Mouse (Mus musculus): ENCODE results near the gene Myo1h.

Gene Myo1h

GRCm38 (mm10) chr5:114296693-114297631, 8.0 kb downstream of the Myo1h start:
- peak; percentile 53 for DNase-seq (ENCODE audit: low read depth)

DNA sequence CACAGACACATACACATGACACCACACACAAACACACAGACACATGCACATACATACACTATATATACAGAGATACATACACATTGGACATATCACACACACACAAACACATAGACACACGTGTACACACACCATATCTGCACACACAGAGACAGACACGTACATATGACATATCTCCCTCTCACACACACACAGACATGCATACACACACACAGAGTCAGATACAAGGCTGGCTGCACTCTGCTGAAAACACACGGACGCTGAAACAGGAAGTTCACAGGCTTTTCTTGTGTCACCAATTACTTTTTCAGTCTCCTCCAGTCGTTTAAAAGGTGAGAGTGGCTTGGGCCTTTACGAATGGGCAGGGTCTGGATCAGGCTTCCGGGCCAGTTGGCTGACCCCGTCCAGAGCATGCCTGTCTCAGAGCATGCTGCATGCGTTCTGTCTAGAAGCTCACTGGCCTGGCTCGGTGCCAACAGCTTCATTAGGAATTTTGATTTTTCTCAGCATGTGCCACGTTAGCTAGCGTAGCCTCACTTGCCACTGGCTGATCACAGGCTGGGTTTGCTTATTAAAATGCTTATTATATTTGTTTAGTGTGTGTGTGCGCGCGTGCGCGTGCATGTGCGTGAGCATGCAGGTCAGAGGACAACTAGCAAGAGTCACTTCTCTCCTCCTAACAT, 9.4 kb downstream of the Myo1h start:
- no peak for DNase-seq (ENCODE audit: low read depth)

DNA sequence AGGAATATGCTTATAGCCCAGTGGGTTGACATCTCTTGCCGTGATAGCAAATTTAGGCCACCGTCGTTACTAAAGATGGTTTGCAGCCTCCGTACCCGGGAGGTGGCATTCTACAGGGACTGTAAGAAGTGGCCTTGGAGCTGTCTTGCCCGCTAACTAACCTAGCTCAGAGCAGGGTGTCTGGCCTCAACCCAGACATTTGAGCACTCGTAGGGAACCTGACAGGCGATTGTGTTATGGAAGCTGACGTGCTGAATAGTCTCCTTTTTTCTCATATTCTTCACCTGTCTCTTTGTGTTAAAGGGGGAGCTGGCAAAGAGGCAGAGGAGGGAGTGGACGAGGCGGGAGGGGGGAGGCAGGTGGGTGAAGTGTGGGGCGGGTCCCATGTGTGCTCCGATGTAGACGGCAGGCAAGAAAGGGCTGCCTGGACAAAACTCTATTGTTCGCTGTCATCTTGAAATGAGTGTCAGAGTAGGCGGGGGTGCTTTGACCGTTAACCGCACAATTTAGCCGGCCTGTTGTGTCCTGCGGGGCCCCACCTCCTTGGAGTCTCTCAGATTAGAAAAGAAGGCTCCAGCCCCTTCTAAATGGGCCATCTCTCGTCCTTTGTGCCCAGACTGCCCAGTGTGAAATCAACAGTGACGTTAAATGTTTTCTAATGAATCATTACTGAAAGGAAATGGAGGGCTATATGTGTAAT, 10.3 kb downstream of the Myo1h start:
- no peak for DNase-seq (ENCODE audit: low read depth)

DNA sequence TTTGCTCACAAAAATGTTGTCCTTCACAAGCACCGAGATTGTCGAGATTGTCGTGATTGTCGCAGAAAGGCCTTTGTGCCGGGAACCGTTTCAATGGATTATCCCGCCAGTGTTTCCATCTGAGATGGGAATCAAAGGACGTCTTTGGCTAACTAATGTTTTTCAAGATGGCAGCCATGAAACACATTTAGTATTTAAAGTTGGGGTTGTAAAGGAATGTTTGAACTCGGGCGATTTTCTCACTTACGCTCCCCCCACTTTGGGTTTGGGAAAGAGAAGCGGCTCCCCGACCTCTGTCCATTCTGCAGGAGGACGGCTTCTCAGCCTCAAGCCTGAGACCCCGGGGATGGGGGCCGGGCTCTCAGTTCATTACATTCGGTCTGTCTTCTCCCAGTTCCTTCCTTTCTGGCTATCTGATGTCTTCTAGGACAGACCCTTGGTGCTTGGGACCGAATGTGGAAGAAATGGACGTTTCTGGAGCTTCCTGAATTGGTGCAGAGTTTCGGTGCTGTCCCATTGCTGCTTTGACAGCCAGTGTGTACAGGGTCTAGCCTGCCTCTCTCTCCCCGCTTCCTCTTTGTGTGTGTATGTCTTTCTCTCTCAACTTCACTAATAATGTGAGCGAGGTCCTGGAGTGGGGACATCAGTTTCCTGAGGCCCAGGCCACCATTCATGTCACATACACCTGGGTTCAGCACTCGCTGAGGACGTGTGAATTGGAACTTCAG, 11.1 kb downstream of the Myo1h start:
- no peak for DNase-seq (ENCODE audit: low read depth)

GRCm38 (mm10) chr5:114303166-114303565, 14.2 kb downstream of the Myo1h start:
- DNase-seq (ENCODE audit: low read depth), result no peak

DNA sequence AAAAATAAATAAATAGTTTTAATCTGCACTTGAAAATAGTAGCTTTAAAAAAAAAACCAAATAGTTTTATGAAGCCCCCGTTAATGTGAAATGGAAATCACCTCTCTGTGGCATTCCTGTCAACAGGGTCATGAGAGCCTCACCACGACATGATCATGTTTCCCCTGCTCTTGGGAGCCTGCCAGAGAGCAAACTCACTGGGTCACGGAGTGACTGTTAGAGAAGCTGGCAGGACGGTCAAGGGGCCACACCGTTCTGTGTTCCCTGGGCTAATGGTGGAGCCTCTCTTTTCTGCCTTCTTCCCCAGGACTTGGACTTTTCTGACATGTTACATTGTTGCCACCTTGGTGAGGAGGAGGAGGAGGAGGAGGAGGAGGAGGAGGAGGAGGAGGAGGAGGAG, 17.5 kb downstream of the Myo1h start:
- DNase-seq (ENCODE audit: low read depth), result no peak

DNA sequence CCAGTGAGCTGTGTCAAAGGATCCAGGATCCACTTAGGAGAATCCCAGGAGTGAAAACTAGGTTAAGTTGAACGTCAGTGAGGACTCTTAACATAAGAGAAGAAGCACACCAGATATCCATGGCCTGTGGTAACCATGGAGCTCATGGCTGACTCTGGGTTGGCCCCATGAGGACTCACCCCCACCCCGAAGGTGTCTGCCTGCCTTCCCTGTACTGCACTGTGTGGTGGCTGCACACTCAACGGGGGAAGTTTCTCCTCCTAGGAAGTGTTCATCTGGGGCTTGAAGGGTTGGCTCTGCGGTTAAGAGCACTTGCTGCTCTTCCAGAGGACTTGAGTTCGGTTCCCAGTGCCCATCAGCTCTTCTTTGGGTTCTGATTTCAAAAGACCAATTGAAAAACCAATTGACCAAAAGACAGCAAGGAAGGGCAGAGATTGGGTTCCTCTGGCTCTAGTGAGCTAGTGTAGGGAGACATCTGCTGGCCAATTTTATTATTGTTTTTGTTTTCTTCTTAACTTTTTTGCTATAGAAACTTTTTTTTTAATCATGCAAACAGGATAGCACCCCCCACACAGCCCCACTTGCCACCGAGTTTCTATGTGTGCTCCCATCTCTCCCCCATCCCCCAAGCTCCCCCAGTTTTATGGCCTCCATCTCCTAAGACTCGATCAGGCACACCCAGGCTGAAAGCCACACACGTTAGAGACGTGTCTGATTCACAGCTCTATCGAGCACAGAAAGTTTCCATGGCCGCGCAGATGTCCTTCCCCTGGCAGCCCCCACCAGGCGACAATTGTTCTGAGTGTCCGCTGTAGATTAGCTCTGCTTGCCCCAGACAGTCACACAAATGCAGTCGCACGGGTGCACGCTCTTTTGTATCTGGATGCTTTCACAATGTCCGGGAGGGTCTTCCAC, 20.1 kb downstream of the Myo1h start:
- peak; percentile 82 for DNase-seq (ENCODE audit: low read depth)

DNA sequence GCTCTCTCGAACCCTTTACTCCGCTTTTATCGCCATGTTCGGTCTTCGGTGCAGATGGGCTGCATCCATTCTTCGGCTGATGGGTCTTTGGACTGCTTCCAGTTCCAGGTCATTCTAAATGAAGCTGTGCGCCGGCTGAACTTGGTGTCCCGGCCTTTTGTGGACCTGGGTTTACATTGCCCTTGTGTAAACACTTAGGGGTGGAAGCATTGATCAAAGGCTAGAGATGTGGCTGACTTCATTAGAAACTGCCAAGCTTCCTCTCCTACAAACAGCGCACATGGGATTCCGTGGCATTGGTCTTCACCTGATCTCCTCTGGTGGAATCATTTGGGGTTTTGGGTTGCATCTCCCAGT, 20.7 kb downstream of the Myo1h start:
- DNase-seq (ENCODE audit: low read depth), result no peak

DNA sequence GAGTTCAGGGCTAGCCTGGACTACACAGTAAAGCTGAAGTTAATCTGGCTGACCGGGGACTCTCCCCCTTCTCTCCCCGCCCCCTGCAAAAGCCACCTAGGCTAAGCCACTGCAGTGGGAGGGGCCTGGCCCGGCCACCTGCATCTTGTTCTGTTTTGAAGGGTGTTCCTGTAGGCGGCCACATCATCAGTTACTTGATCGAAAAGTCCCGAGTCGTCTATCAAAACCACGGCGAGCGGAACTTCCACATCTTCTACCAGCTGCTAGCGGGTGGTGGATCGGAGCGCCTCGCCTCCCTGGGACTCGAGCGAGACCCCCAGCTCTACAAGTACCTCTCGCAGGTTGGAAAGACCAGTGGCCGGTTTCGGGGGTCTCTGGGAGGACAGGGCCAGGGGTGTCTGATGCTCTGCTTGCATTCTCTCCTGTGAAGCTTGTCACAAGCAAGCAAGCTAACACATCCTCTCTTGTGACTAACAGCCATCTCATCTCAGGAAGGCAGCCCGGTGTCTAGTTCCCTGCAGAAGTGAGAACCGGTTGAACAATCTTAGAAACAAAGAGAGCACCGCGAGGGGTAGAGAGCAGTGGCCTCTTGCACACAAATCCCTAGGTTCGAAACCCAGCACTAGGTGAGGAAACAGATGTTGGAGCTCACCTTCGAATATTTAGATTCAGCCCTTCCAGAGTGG, 34.3 kb downstream of the Myo1h start:
- peak; percentile 91 for DNase-seq (ENCODE audit: low read depth)

DNA sequence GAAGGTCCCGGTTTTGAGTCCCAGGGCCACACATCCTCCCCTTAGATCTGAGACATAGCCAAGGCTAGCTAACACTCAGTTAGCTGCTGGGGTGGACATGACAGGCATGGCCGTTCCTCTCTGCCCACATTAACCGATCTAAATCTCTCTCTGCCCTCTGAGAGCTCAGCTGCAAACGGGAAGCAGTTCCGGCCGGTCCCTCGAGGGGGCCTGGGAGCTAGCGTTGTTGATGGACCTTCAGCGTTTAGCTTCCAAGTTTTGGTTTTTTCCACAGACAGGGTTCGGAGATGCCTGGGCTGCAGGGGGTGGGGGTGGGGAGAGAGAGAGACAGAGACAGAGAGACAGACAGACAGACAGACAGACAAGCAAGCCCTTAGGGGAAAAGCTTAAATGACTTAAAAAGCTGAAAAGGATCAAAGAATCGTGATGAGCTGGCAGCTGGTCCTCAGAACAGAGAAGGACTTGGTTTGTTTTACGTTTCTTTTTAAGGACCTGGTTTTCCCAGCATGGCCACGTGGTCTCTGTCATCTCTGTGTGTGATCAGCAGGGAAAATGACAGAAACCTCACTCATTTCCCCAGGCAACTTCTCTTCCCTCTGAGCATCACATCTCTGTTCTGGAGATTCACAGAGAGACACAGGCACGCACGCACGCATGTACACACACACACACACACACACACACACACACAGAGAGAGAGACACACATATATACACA, 35.0 kb downstream of the Myo1h start:
- peak; percentile 79 for DNase-seq (ENCODE audit: low read depth)

DNA sequence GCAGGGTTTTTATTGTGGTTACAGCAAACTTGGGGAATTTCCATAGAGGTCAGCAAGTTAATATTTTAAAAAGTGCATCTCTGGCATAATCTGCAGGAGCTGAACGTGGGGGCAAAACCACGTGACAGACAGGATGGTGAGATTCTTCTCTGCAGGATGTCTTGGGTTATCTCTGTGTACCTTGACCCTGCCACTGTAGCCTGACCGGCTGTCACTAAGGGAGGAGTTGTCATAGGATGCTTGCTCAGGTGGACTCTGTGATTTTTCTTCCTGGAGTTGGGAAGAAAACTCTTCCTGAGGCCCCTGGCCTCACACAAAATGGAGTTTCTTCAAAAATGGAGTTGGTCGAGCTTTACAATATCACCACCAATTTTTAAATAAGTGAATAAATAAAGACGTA, 54.0 kb downstream of the Myo1h start:
- no peak for DNase-seq (ENCODE audit: low read depth)

DNA sequence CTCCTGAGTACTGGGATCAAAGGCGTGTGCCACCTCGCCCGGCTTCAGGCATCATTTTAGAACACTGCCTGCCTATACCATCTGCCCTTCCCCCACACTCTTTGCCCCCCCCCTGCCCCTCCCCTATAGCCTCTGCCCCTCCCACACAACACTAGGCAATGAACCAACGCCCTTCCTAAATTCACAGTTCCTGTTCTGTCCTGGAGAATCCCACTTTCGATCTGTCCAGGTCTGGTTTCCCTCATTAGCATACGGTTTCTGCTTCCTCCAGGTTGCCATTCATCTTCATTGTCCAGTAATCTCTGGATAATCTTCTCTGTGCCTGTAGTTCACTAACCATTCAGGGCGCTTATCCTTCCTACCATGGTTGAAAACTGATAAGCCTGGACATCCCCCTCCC, 54.6 kb downstream of the Myo1h start:
- DNase-seq (ENCODE audit: low read depth), result no peak

- peak; percentile 67 for DNase-seq (ENCODE audit: low read depth)
Observed at GRCm38 (mm10) chr5:114345538-114345937, 56.6 kb downstream of the Myo1h start.

- no peak for DNase-seq (ENCODE audit: low read depth)
Observed at GRCm38 (mm10) chr5:114347005-114347404, 58.0 kb downstream of the Myo1h start.

DNA sequence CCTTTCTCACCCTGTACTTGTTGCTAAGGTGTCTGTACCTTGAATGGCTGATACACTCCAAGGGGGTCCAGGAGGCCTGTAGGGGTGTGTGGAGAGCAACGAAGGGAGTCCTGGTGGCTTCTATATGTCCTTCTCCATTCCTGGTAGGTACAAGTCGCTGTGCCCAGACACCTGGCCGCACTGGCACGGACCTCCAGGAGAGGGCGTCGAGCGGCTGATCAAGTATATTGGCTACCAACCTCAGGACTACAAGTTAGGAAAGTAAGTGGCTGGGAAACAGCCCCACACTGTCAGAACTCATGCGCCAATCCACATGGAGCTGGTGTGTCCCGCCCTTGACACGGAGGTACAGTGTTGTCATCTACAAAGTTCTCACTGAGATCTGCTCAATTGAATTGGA, 62.5 kb downstream of the Myo1h start:
- DNase-seq (ENCODE audit: low read depth), result no peak

- DNase-seq (ENCODE audit: low read depth), result peak; percentile 75
Observed at GRCm38 (mm10) chr5:114356250-114356935, 67.4 kb downstream of the Myo1h start.

- DNase-seq (ENCODE audit: low read depth), result no peak
Observed at GRCm38 (mm10) chr5:114356936-114357751, 68.2 kb downstream of the Myo1h start.

GRCm38 (mm10) chr5:114358833-114359232, 69.9 kb downstream of the Myo1h start:
- DNase-seq (ENCODE audit: low read depth), result no peak
